Mouse (Mus musculus) natural killer cell, adult 2 months (primary cell): ENCODE results near the gene Pou3f1.
A peak's percentile ranks its signal among the peaks of the same experiment; 100 is the strongest.
"Not testable (repeated sequence)": the region's sequence is repeated elsewhere in the genome, so short reads cannot be mapped to it uniquely, and the experiment has no call there.

ENCODE experiments used
- DNase-seq, 2 experiments: peaks; one replicate each; pipeline ENCODE4 v3.0.0; 2022; ENCODE audit warnings: low spot score in 2 of 2

Pou3f1 gene

DNA sequence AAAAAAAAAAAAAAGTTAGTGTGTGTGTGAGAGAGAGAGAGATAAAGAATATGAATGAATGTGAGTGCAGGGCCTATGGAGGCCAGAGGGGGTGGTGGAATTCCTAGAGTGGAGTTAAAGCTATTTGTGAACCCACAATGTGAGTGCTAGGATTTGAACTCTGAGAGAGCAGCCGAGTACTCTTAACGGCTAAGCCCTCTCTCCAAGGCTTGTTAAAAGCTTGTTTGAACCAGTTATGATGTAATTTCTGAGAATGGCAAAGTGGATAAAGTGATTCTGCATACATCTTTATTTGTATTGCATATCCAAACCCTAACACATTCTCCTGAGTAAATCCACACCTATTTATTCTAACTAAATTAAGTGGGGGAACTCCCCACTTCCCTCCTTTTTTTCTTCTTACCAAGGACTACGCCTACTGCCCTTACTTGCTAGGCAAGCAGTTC, 35.8 kb downstream of the Pou3f1 start:
- no peak for DNase-seq

DNA sequence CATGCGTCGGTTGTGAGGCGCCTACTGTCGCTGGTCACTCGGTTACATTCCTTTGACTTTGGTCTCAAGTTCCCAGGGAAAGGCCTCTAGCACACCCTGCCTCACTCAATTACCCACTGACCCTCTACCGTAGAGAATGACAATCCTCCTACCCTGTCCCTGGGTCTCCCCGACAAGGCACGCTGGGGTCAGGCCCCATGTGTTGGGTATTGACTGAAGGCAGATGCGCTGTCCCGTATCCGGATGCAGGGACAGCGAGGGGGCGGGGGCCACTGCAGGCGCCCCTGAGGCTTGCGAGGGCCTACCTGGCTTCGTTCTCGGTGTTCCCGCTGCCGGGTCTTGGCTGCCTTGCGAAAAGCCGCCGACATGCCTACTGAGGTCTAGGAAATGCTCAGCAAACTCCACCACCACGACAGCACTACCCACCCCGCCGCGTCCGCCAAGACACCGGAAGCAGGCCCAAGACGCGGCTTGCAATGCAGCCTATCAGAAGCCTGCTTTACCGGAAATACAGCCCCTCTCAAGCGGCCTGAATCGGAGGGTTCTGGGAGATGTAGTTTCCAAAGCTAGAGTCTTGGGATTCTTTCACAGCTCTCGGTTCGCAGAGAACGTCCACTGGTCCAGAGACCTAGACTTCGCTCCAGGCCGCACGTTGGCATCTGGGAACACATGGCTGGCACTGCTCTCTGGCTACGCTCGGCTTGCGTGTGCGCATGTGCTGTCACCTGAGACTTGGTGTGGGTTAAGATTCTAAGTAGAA, 36.7 kb downstream of the Pou3f1 start, which contains the start of gene Utp11:
Utp11 (minus strand) TSS at position 466 of the 760 bp plus-strand sequence.
- DNase-seq: peak; percentile 76 to 79

DNA sequence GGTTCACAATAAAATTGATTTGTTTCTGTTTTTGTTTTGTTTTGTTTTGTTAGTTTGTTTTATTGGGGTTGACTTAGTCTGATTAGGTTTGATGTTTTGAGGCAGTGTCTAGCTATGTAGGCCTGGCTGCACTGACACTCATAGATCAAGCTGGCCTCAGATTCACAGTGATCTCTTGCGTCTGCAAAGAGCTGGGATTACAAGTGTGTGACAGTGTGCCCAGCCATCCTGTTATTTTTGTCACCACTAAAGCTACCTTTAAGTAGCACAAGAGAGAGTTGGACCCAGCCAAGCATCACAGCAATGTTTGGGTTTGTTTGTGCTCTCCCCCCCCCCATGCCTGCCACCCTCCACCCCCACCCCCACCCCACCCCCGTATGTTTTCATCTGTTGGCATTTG, 38.0 kb downstream of the Pou3f1 start:
- DNase-seq: no peak

DNA sequence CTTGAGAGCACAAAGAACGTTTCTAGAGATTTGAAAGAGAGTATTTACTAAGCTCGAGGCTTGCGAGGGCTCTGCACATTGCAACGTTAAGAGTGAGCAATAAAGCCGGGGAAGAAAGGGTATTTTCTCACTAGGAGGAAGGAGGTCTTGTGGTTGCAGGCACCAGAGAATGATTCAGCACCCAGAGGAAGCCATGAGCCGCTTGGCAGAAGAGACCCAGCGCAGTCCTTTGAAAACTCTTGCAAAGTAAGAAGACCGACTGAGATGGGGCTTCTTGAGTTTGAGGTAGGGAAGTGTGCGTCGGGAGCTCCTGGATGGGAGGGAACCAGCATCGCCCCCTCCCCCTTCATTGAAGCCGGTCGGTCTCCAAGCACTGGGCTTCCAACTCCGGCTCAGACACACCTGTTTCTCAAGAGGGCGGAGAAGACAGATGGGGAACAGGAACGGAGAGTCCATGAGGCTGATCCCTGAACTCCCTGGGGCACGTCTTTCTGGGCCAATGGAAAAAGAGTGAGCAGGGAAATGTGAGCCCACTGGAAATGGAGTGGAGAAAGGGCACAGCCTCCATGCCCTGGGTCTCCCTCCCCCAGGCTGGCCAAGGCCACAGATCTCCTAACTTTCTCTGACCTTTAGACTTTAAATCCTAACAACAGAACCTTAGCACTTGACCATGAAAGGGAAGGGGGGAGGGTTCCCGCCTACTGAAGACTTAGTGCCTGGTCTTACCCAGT, 39.3 kb downstream of the Pou3f1 start:
- peak in 1 of 2 experiments; percentile 17 for DNase-seq

DNA sequence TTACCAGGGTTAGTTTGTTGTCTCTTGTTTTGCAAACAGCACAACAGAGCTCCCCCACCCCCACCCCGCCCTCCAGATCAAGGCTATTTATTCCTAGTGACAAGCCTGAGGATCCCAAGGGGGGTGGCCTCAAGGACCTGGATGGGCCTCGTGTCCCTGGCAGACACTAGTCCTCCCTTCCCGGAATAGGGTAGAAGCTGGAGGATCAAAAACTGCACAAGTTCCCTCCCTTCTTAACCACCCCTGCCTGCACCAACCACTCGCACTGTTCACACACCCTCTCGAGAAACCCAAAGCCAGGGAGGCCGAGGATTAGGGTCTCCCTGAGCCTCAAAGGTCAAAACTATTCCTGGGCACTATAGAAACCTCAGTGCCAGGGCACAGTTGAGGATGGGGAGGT, 43.2 kb downstream of the Pou3f1 start:
- DNase-seq: no peak

DNA sequence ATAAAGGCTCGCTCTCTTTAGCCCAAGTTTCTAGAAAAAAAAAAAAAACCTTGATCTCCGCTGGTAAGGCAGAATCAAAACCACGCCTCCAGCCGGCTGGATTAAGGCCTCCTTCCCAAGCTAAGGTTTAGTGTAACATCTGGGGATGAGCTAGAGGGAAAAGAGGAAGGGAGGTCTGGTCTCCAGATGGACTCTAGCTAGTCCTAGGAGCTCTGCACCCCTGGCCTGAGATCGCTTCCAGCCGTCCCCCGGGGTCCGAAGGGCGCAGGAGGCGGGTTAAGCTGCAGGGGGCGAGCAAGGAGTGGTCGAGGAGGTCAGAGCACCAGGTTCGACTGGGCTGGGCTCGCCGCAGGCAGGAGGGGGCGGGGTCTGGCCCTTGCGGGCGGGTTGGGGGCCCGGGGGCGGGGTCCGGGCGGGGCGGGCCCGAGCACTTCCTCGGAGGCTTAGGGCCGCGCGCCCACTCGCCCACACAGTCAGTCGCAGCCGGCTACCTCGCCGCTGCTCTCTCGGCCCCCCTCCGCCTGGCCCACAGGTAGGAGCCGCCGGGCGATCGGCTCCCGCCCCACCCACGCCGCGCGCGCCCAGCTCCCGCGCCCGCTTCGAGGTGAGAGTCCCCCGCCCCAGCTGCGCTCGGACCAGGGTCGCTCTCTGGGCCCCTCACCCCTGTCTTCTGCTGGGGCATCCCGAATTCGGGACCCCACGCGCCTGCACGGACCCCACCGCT, 43.8 kb downstream of the Pou3f1 start, which contains the start of gene Fhl3:
Fhl3 (plus strand) TSS at position 454 of the 724 bp plus-strand sequence.
- peak in 1 of 2 experiments; percentile 48 for DNase-seq

DNA sequence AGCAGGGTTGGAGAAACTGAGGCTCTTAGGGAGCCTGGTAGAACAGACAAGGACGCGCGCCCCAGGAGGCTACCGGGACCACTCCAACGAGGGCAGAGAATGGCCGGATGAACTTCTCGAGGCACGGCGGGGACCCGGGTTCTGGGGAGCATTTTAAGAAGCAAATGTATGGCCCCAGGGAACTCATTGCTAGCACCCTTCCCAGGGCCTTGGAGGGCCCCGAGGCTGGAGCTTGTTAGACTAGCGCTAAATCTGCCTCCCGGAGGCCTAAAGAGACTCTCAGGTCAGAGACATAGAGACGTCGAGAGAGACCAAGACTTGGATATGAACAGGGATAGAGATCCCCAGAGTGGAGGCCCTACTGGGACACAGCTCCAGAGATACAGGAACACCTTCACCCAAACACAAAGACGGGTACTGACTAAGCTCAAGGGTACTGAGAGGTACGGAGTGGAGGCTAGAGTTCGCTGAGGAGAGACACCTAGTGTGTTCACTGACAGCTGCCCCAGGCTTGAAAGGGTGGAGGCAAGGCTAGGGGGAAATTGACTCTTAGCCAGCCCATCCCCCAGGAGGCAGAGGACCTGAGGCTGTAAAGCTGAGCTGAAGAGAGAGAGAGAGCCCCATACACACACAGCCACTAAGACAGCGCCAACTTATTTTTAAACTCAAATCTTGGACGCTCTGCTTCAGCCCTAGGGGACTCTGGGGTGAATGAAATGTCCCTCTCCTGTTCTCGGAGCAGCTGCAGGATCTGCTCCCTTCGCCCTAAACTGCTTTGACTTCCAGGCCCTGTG, 44.6 kb downstream of the Pou3f1 start:
- DNase-seq: peak in 1 of 2 experiments; percentile 16

DNA sequence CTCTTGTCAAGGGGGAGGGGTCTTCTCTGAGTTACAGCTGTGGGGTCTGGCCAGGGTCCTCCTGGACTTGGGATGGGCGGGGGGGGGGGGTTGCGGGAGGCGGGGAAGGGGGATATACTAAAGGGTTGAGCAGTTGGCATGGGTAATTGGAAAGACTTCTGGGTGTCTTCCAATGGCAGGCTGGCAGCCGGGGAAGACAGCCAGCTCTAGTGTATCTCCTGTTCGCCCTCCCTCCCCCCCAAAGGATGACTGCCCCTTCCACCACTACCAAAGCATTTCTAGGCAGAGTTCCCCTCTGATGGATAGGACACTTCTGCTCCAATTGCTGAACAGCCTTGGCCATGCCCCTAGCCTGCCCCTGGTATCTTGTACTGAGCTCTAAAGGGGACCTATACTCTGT, 45.3 kb downstream of the Pou3f1 start:
- no peak for DNase-seq

DNA sequence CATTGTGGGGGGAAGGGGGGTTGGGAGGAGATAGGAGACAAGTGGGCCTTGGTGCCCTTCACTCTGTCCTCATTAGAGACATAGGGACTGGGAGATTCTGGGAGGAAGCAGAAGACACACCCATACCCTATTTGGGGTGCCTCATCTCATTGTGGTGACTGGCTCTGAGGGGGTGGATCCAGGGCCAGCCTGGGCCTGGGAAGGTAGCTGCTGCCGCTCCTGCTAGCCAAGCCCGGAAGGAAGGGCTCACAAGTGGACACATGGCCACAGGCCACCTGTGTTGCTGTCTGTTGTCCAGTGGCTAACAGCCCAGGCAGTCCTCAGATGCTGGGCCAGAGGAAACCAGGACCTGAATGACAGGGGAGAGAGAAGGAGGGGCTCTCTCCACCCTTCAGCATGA, 46.8 kb downstream of the Pou3f1 start:
- DNase-seq: no peak

DNA sequence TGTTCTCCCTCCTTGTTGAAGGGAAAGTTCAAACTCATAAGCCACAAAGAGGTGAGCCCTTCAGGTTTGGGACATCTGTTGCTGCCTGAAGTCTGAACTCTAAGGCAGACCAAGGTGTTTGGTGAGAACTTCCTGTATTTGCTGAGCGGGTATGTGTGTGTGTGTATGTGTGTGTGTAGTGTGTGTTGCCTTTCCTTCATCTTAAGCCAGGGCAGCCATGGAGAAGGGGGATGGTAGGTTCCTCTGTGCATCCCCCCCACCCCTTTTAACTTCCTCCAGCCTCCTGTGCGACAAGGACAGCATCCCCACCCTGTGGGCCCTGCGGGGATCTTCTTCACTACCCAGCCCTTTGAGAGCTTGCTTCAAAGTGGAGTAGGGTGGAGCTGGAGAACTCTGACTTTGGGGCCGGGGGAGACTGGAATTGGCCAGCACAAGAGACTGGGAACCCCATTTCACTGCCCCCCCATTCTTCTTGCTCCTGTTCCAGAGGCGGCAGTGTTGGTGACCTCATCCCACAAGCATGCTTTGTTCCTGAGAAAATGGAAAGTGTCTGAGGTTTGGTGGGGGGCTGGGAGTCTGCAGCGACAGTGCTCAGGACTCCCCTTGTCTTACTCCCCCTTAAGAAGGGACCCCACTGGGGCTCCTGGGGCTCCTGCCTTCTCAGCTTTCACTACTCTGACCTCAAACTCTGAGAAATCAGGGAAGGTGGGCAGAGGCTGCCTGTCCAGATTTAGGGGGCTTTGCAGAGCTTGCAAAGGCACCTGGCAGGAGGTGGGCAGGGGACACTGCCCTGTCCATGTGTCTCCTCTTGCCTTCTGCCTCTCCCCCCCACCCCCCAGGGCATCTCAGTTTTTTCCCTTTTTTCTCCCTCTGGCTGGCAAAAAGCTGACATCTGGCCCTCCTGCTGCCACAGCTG, 47.5 kb downstream of the Pou3f1 start:
- DNase-seq: peak in 1 of 2 experiments; percentile 50

DNA sequence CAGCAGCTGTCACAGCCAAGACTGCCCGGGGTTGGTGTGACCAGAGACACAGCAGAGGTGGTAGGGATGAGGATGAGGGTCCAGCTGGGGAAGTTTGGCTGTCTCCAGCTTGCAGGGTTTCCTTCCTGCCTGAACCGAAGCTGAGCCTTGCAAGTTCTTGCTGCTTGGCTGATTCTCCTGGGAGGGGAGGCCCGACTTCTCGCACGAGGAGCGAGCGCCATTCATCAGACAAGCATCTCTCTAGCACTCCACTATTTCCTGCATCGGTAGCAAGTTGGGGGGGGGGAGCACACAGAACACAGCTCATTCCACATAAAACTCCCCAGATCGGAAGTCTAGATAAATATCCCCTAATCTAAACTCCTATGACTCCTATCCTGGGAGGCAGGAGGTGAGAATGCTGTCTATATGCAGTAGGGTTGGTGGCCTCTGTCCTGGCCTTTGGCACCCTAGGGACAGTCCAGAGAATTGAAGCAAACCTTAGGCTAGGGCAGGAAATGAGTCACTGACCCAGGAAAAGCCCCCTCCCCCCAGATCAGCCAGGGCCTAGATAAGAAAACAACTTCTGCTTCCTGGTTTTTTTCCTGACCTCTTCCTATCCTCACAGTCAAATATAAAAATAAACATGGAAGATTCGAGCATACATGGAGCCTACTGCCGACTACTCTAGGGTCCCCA, 48.3 kb downstream of the Pou3f1 start:
- DNase-seq: no peak

DNA sequence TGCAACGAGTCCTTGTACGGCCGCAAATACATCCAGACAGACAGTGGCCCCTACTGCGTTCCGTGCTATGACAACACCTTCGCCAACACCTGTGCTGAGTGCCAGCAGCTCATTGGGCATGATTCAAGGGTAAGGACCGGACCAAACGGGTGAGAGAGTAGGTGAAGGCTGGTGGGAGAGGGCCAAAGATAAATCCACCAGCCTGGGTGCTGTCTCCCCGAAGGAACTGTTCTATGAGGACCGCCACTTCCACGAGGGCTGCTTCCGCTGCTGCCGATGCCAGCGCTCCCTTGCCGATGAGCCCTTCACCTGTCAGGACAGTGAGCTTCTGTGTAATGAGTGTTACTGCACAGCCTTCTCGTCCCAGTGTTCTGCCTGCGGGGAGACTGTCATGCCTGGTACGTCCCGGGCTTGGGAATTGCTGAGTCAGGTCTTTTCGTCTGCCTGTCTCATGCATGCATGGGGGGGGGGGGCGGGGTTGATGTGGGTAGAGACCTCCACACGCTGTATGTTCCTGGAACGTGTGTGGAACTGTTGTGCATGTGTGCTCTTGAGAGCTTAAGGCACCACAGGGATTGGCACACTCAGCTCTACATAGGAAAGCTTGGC, 49.2 kb downstream of the Pou3f1 start:
- no peak for DNase-seq

DNA sequence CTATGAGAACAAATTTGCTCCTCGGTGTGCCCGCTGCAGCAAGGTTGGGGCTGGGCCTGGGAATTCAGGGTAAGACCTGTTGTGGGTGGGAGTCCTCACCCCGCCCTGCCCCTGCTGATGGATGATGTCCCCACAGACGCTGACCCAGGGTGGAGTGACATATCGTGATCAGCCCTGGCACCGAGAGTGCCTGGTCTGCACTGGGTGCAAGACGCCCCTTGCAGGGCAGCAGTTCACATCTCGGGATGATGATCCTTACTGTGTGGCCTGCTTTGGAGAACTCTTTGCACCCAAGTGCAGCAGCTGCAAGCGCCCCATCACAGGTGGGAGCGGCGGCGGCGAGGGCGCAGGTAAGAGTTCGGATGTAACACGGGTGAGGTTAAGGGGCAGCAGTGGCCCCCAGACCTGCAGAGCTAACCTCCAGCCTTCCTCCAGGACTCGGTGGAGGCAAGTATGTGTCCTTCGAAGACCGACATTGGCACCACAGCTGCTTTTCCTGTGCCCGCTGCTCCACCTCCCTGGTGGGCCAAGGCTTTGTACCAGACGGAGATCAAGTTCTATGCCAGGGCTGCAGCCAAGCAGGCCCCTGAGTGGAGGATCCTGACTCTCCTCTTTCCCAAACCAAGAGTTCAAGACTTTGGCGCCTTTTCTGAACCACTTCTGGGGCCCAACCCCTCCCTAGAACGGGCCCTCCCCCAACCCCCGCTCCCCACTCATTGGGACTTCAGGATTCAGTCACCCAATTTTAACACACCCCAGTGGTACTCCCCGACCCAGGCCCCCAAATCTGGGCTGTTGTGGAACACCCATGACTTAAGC, 51.0 kb downstream of the Pou3f1 start:
- not testable (repeated sequence) for DNase-seq

DNA sequence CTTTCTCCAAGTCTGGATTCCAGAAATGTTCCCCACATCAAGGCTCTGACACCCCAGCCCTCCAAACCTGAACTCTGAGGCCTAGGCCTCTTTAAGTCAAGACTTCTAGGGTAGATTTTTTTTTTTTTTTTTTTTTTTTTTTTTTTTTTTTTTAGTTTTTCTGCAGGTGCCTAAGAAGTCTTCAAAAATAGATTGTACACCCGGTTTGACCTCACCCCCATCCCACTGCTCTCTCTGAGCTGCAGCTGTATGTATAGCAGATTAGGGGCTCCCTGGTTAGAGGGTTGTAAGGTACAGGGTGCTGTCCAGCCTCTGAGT, 51.6 kb downstream of the Pou3f1 start:
- not testable (repeated sequence) for DNase-seq

DNA sequence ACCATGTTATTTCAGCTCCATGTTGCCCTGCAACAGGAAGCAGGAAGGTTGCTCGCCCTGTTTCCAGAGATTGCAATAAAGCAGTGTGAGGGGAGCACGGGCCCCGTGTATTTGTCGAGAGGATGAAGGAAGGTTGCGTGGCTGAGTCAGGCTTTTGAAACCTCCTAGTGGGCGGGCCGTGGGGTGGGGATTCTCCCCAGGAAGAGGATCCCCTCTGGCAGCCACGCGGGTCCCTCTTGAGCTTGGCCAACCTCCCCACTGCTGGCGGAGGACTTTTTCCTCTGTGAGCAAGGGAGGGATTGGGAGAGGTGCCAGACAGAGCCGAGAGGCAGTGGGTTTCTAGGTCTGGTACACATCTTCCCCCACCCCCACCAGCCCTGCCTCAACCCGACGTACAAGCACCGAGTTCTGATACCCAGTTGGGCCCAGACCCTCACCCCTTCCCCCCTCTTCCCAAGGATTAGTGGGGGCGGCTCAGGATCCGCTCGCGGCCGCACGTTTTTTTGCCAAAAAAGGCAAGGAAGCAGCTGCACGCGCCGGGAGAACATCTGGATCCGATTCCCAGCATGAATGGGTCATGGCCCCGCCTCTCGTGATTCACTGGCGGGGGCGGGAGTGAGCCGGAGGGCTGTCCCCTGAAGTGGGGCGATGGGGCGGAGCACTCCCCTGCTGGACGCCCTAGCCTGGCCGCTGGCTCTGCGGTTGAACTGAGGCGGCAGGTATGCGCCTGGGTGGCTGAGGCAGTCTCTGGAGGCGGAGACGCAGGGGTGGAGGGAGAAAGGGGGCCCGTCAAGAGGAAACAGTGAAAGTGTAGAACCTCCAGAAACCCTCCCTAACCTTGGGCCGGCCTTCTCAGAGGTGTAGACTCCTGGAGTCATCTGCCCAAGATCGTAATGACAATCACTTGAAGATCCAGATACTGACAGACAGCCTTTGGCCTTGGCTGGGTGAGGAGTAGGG, 52.2 kb downstream of the Pou3f1 start:
- DNase-seq: peak; percentile 66 to 76

DNA sequence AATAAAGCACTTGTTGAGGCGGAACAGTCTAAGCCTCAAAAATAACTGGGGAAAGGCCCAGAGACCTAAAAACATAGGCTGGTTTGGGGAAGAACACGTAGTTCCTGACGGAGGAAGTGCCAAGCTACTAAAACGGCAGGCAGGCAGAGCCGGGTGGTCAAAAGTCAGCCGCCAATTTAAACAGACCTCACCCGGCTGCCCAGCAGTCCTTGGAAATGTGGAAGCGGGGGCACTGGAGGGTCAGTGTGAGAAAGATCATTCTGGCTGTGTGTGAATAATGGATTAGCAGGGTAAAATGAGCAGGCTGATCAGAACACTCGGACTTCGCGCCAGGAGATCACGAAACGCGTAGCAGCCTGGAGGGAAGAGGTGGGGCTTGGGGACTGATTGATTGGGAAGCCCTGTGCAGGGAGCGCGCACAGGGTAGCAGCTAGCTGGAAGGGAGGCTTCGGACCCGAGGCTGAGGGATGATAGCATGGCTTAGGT, 53.4 kb downstream of the Pou3f1 start:
- DNase-seq: peak in 1 of 2 experiments; percentile 9
